24 mouse cellular contexts compared by ENCODE assay signal in genomic region chr12:17431166-17431565, GRCm38 (mm10).
DNase-seq lines count a peak whose midpoint lies in the region; ATAC-seq and TF ChIP-seq lines count a peak whose summit lies in the region.
"Had no signal": no experiment of that assay in that cellular context is flagged by ENCODE, and none has a peak within 500 bp of the region (broad histone marks: within the 10 kb centered on the region; RNA-seq: fewer than 3 reads in every experiment).

No protein-coding gene starts in this region.

- H3K9me3 ChIP-seq in kidney, postnatal 0 days (replicated peaks; ENCODE audit: low read length): no peaks in the 10 kb centered on the region
- H3K9me3 ChIP-seq in CH12.LX (replicated peaks; ENCODE audit: low read length): no peaks in the 10 kb centered on the region
- no peaks in the 10 kb centered on the region for H3K9me3 ChIP-seq in heart, embryonic 11.5 days (replicated peaks; ENCODE audit: control insufficient read depth, low read length)
- H3K9me3 ChIP-seq: embryonic facial prominence, embryonic 13.5 days; embryonic facial prominence, embryonic 15.5 days; forebrain, embryonic 10.5 days; forebrain, embryonic 12.5 days had no signal

- no peak overlapping the region for H3K4me2 ChIP-seq in kidney, postnatal 0 days (ENCODE audit: low read length)
- H3K4me2 ChIP-seq in CH12.LX (ENCODE audit: insufficient read depth, low read depth, poor library complexity, severe bottlenecking): peak overlapping the region; percentile 9; the same call in 1 of the 2 replicates
- no peak overlapping the region for H3K4me2 ChIP-seq in heart, embryonic 11.5 days
- H3K4me2 ChIP-seq: embryonic facial prominence, embryonic 13.5 days; embryonic facial prominence, embryonic 15.5 days; forebrain, embryonic 12.5 days had no signal

- peak; percentile 54 for DNase-seq in kidney, postnatal 0 days (ENCODE audit: low spot score)
- DNase-seq in kidney, adult 11 months: no peak
- DNase-seq in CH12.LX (ENCODE audit: extremely low read depth) (no peak), R1 (ENCODE audit: low read depth, low spot score) (peak; percentile 30)
- DNase-seq: adrenal gland, adult 2 months; adrenal gland, postnatal 10 days; adrenal gland, postnatal 25 days; B cell, adult 2 months; cerebellum, adult 11 months; cerebellum, adult 18-20 months; cerebellum, adult 8-10 months; cerebellum, adult 9-11 months; cerebellum, postnatal 14 days; cerebellum, postnatal 36 days; embryo, embryonic 11 days had no signal

- H3K4me3 ChIP-seq in kidney, postnatal 0 days (replicated peaks; ENCODE audit: low read depth, low read length): no peak overlapping the region
- H3K4me3 ChIP-seq in CH12.LX (replicated peaks in 1 of 3; ENCODE audit: low read depth in 2 of 3, low read length in 2 of 3, poor library complexity in 1 of 3): no peak overlapping the region
- H3K4me3 ChIP-seq in heart, embryonic 11.5 days (ENCODE audit: low read depth, low read length): no peak overlapping the region
- H3K4me3 ChIP-seq: embryonic facial prominence, embryonic 13.5 days; embryonic facial prominence, embryonic 15.5 days; erythroblast, embryonic 14.5 days; forebrain, embryonic 10.5 days; forebrain, embryonic 12.5 days had no signal

- no peak overlapping the region for H3K27ac ChIP-seq in kidney, postnatal 0 days
- peak overlapping the region; percentile 96 for H3K27ac ChIP-seq in CH12.LX (ENCODE audit: insufficient read depth, low read depth)
- no peak overlapping the region for H3K27ac ChIP-seq in heart, embryonic 11.5 days (ENCODE audit: low read depth, low read length)
- H3K27ac ChIP-seq: embryonic facial prominence, embryonic 13.5 days; embryonic facial prominence, embryonic 15.5 days; forebrain, embryonic 10.5 days; forebrain, embryonic 12.5 days had no signal

- no peak for TF ChIP-seq POLR2A in CH12.LX (IDR thresholded peaks at IDR 0.05; ENCODE audit: low read depth, low read length)

- TF ChIP-seq EP300 in CH12.LX (IDR thresholded peaks at IDR 0.05; ENCODE audit: low read length): no peak

- no peaks in the 10 kb centered on the region for H3K79me2 ChIP-seq in CH12.LX (replicated peaks; ENCODE audit: control insufficient read depth, extremely low read depth, insufficient read depth, poor library complexity, severe bottlenecking)

- no peaks in the 10 kb centered on the region for H3K27me3 ChIP-seq in kidney, postnatal 0 days (ENCODE audit: insufficient read depth, low read length)
- no peaks in the 10 kb centered on the region for H3K27me3 ChIP-seq in CH12.LX (replicated peaks)
- no peaks in the 10 kb centered on the region for H3K27me3 ChIP-seq in heart, embryonic 11.5 days (ENCODE audit: control insufficient read depth, insufficient read depth, low read length)
- H3K27me3 ChIP-seq: embryonic facial prominence, embryonic 13.5 days; embryonic facial prominence, embryonic 15.5 days; forebrain, embryonic 12.5 days; Patski had no signal

- H3K9ac ChIP-seq in kidney, postnatal 0 days (ENCODE audit: low read depth, low read length): no peak overlapping the region
- peak overlapping the region; percentile 12; the same call in 1 of the 2 replicates for H3K9ac ChIP-seq in CH12.LX (ENCODE audit: insufficient read depth, low read depth)
- no peak overlapping the region for H3K9ac ChIP-seq in heart, embryonic 11.5 days (ENCODE audit: low read depth, low read length)
- H3K9ac ChIP-seq: embryonic facial prominence, embryonic 13.5 days; embryonic facial prominence, embryonic 15.5 days; forebrain, embryonic 12.5 days had no signal

- H3K36me3 ChIP-seq in kidney, postnatal 0 days (ENCODE audit: insufficient read depth, low read length): peaks cover 16% of the 10 kb centered on the region; the same call in 1 of the 2 replicates
- peaks cover 9 to 48% of the 10 kb centered on the region in 2 experiments for H3K36me3 ChIP-seq in CH12.LX (replicated peaks in 1 of 2; ENCODE audit: control insufficient read depth in 1 of 2, insufficient read depth in 1 of 2, low read length in 1 of 2)
- H3K36me3 ChIP-seq in heart, embryonic 11.5 days (ENCODE audit: control insufficient read depth, insufficient read depth, low read length): peaks cover 12% of the 10 kb centered on the region

- no peak for TF ChIP-seq CTCF in kidney, postnatal 0 days (IDR thresholded peaks at IDR 0.05; ENCODE audit: low read depth)
- no peak for TF ChIP-seq CTCF in CH12.LX (conservative IDR thresholded peaks at IDR 0.05 in 1 of 2, IDR thresholded peaks at IDR 0.05 in 1 of 2; ENCODE audit: low read depth in 2 of 2, low read length in 2 of 2)

- no peak for TF ChIP-seq RAD21 in CH12.LX (IDR thresholded peaks at IDR 0.05; ENCODE audit: low read depth, low read length)

- H3K4me1 ChIP-seq in kidney, postnatal 0 days (replicated peaks; ENCODE audit: insufficient read depth, low read length): no peaks in the 10 kb centered on the region
- H3K4me1 ChIP-seq in CH12.LX (ENCODE audit: control insufficient read depth in 1 of 2, insufficient read depth in 2 of 2): peaks cover 43 to 94% of the 10 kb centered on the region in 2 experiments
- H3K4me1 ChIP-seq in heart, embryonic 11.5 days (ENCODE audit: control insufficient read depth, insufficient read depth, low read length): no peaks in the 10 kb centered on the region
- H3K4me1 ChIP-seq: embryonic facial prominence, embryonic 13.5 days; embryonic facial prominence, embryonic 15.5 days; forebrain, embryonic 12.5 days had no signal

- in situ Hi-C loops in CH12.LX (cut with MboI; ENCODE audit: low pct_ligation_motif_present, low pct_unique_long_range_greater_than_20kb, low sequenced_read_pairs): no loop called here

- no peak for ATAC-seq in kidney, postnatal 0 days (replicated peaks; ENCODE audit: low FRiP score, low read depth)
- ATAC-seq in heart, embryonic 11.5 days (replicated peaks; ENCODE audit: insufficient number of reproducible peaks, low FRiP score, low TSS enrichment): no peak
- ATAC-seq: forebrain, embryonic 14.5 days; forebrain, embryonic 16.5 days; Patski had no signal

- dilution Hi-C loops in CH12.LX (cut with MboI; ENCODE audit: extremely low pct_ligation_motif_present, extremely low pct_unique_long_range_greater_than_20kb, low sequenced_read_pairs): no loop called here

- 68% methylated on average over 5 of the region's 5 CpGs for WGBS in kidney, postnatal 0 days
- 80% methylated on average over 5 of the region's 5 CpGs for WGBS in heart, embryonic 11.5 days (ENCODE audit: insufficient replicate concordance)

TF ChIP-seq in CH12.LX, 34 proteins besides CTCF, POLR2A, EP300 and RAD21:
- TF ChIP-seq MXI1 (IDR thresholded peaks at IDR 0.05; ENCODE audit: low read depth, low read length): no peak

Comparison
In these comparisons a context has a peak if more than half of its experiments do, and no peak if none do; other contexts are left out.
1. DNase-seq: peak in kidney, postnatal 0 days (single experiment) and R1 (single experiment); none in kidney, adult 11 months (single experiment) and CH12.LX (single experiment).